Mouse (Mus musculus) hindbrain, embryonic 10.5 days (tissue): ENCODE measurements around the gene Pip5kl1. TPM values are rescaled to one million over a fixed set of nuclear protein-coding genes. Genes with fewer than 3 reads are reported as not detected.

Experiments used
- DNase-seq: peaks from one replicate; pipeline ENCODE4 v3.0.0-alpha.2; 2017; ENCODE audit warnings: low spot score
- H3K27ac ChIP-seq: fragments of 300-500 bp; sonication (generic); 2 replicates; pipeline ENCODE4 v1.5.1; 2016; ENCODE audit warnings: mild to moderate bottlenecking, moderate library complexity
- H3K27me3 ChIP-seq: fragments of 300-500 bp; sonication (generic); 2 replicates; pipeline ENCODE4 v1.6.1; 2016; ENCODE audit warnings: mild to moderate bottlenecking; ENCODE audit not compliant: poor library complexity, insufficient read depth, severe bottlenecking
- H3K36me3 ChIP-seq: fragments of 300-500 bp; sonication (generic); 2 replicates; pipeline ENCODE4 v1.6.1; 2016; ENCODE audit warnings: mild to moderate bottlenecking, moderate library complexity
- H3K4me1 ChIP-seq: fragments of 300-500 bp; sonication (generic); replicated peaks from 2 replicates; pipeline ENCODE4 v1.6.1; 2016; ENCODE audit warnings: mild to moderate bottlenecking
- H3K4me3 ChIP-seq: fragments of 300-500 bp; sonication (generic); 2 replicates; pipeline ENCODE4 v1.5.1; 2016; ENCODE audit warnings: mild to moderate bottlenecking, moderate library complexity
- H3K9me3 ChIP-seq: fragments of 300-500 bp; sonication (generic); 2 replicates; pipeline ENCODE4 v1.6.1; 2016; ENCODE audit warnings: mild to moderate bottlenecking, moderate library complexity
- WGBS: fragments of 180-500 bp; shearing (Covaris S2); methylation state at CpG from one replicate; pipeline ENCODE4 v1.1.7; 2016; 5-methylcytosine and 5-hydroxymethylcytosine counted together
- polyA plus RNA-seq: library from polyadenylated mRNA; unstranded; fragments of >200 nt; fragmentation: Nextera tagmentation; extraction: Ambion mirVana; gene quantifications from 2 replicates; pipeline ENCODE4 v1.2.1, GENCODE M21; 2016

Gene Pip5kl1
- polyA plus RNA-seq, 1 experiment from 2014 or later: 2.5 TPM

DNA sequence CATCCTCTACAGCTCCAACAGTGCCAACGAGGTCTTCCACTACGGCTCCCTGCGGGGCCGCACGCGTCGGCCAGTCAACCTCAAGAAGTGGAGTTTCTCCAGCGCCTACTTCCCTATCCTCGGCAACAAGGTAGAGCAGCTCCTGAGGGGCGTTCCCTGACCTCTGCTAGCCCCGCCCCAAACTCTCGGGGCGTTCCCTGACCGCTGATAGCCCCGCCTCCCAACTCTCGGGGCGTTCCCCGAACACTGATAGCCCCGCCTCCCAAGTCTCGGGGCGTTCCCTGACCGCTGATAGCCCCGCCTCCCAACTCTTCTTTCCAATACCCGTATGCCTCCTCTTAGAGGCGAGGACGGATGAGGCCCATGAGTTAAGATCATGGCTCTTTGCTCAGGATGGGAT, 37.7 kb downstream of the Pip5kl1 start:
- Histone ChIP-seq H3K36me3 (peaks cover 35% of the 10 kb centered on the region), H3K4me3 (no peak overlapping the region), H3K9me3 (peaks cover 1% of the 10 kb centered on the region; the same call in 1 of the 2 replicates), H3K27me3 (peaks cover 11% of the 10 kb centered on the region; the same call in 1 of the 2 replicates), H3K27ac (no peak overlapping the region), H3K4me1 (peaks cover 43% of the 10 kb centered on the region)
- WGBS: 60% methylated on average over 26 of the region's 26 CpGs
- no peak for DNase-seq

DNA sequence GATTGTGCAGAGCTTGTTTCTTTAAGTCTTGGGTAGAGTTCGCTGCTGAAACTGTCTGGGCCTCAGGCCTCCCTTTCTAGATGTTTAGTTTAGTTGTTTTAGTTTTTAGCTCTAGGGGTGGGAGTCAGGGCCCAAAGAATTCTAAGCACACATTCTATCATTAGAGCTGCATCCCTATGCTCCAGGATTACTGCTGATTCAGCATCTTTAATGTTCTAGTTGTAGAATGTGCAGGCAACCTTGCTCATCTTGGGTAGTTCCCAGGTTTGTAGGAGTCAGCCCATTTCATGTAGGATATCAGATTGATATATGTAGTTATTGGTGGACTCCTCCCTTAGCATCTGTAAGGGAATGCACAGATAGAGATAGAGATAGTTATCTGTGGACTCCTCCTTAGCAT, 42.5 kb downstream of the Pip5kl1 start:
- no peaks in the 10 kb centered on the region for H3K27me3 ChIP-seq
- no peak overlapping the region for H3K27ac ChIP-seq
- H3K4me3 ChIP-seq: no peak overlapping the region
- H3K9me3 ChIP-seq: peaks cover 5% of the 10 kb centered on the region; the same call in 1 of the 2 replicates
- peaks cover 44% of the 10 kb centered on the region for H3K4me1 ChIP-seq
- peaks cover 49% of the 10 kb centered on the region for H3K36me3 ChIP-seq
- 94% methylated on average over 1 of the region's 1 CpGs for WGBS
- no peak for DNase-seq

DNA sequence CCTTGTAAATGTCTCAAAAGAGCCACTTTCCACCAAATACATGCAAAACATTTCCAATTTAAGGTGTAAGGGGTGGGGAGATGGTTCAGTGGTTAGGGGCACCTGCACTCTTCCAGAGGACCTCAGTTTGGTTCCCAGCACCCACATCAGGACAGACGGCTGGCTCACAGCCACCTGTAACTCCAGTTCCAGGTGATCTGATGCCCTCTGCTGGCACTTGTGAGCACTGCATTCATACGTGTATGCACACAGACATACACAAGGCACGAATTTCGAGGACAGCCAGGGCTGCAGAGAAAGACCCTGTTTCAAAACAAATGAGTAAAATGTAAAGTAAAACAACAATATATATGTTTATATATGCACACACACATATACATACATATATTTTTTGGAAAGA, 43.0 kb downstream of the Pip5kl1 start:
- WGBS: 93% methylated on average over 4 of the region's 4 CpGs
- H3K4me1 ChIP-seq: peaks cover 40% of the 10 kb centered on the region
- peaks cover 5% of the 10 kb centered on the region; the same call in 1 of the 2 replicates for H3K9me3 ChIP-seq
- H3K27me3 ChIP-seq: no peaks in the 10 kb centered on the region
- H3K27ac ChIP-seq: no peak overlapping the region
- H3K36me3 ChIP-seq: peaks cover 44% of the 10 kb centered on the region
- DNase-seq: no peak
- H3K4me3 ChIP-seq: no peak overlapping the region

DNA sequence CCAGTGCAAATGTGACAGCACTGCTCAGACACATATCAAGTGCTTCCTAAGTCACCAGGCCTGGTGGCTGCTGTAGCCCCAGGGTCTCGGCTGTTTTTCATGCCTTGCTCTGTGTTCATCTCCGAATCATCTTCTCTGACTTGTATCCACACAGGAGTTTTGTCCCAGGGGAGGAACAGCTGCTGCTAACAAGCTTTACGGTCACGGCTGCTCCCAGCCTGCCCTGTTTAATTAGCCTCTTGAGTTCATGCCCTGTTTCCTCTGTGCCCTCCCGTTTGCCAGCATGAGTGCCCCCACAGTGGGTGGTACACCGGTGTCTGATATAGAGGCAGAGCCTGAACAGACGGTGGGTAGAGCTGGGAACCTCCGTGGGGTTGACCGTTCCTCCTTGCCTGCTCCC, 43.5 kb downstream of the Pip5kl1 start:
- no peak overlapping the region for H3K4me3 ChIP-seq
- peaks cover 40% of the 10 kb centered on the region for H3K4me1 ChIP-seq
- H3K27ac ChIP-seq: no peak overlapping the region
- peaks cover 5% of the 10 kb centered on the region; the same call in 1 of the 2 replicates for H3K9me3 ChIP-seq
- peaks cover 41% of the 10 kb centered on the region for H3K36me3 ChIP-seq
- H3K27me3 ChIP-seq: no peaks in the 10 kb centered on the region
- 75% methylated on average over 9 of the region's 9 CpGs for WGBS
- DNase-seq: no peak

DNA sequence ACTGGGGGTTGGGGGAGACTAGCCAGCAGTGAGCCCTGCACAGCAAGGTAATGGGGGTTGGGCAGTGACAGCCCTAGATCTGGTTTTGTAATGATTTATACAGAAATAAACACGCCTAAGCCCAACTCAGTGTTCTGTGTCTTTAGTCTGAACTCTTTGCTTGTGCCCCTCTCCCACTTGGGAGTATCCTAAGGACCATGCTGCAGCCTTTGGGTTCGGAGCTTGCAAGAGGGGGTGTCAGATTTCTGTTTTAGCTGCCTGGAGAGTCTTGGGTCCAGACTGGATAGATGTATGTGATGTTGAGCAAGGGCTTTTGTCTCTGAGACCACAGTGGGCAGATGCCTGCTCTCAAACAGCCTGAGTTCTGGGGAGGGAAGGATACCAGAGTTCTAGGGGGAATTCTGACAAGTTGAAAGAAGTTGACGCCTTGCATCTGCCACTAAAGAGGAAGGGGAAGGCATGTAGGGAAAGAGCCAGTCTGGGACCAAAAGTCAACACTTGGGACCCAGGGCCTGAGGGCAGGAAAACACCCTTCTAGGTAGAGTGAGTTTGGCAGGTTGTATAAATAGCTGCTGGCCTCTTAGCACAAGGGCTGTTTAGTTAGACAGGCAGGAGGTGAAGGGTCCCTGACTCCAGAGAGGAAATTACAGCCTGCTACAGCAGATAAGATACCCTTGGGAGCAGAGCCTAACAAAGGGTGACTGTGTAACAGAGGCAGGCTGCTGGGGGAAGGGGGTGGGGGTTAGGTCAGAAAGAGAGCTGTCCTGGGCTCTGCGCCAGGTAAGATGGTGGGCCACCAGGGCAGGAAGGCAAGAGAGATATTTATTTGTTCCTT, 46.3 kb downstream of the Pip5kl1 start:
- DNase-seq: peak; percentile 56
- H3K36me3 ChIP-seq: peaks cover 20% of the 10 kb centered on the region
- peaks cover 61% of the 10 kb centered on the region for H3K4me1 ChIP-seq
- 35% methylated on average over 4 of the region's 4 CpGs for WGBS
- peak overlapping the region; percentile 82 for H3K27ac ChIP-seq
- 0 out of 2 replicates have a peak overlapping the region, but pooled peaks have one; percentile 1 for H3K4me3 ChIP-seq
- peaks cover 5% of the 10 kb centered on the region; the same call in 1 of the 2 replicates for H3K9me3 ChIP-seq
- H3K27me3 ChIP-seq: no peaks in the 10 kb centered on the region

DNA sequence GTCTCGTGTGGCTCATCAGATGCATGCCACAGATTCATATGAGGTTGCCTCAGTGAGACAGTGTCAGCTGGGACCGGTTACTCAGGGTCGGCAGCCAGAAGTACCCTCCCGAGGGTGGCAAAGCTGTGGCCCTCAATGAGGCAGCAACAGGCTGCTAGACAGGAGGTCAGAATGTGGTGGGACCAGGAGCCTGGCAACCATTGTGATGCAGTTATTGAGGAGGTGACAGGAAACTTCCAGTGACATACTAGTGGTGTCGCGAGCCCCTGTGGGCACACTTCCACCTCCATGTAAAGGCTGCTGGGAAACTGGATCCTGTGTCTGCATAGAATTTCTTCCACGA, 46.9 kb downstream of the Pip5kl1 start, which contains the start of gene Ak1:
Ak1 (plus strand) TSS at position 242 of the 343 bp plus-strand sequence.
- 0 out of 2 replicates have a peak within 1 kb of the TSS, but pooled peaks have one; percentile 1 for H3K4me3 ChIP-seq
- H3K36me3 ChIP-seq: peaks cover 20% of the 10 kb centered on the region
- H3K9me3 ChIP-seq: peaks cover 5% of the 10 kb centered on the region; the same call in 1 of the 2 replicates
- H3K27me3 ChIP-seq: no peaks in the 10 kb centered on the region
- WGBS: 42% methylated on average over 7 of the region's 7 CpGs
- DNase-seq: no peak
- H3K4me1 ChIP-seq: peaks cover 67% of the 10 kb centered on the region
- peak within 1 kb of the TSS; percentile 82 for H3K27ac ChIP-seq

DNA sequence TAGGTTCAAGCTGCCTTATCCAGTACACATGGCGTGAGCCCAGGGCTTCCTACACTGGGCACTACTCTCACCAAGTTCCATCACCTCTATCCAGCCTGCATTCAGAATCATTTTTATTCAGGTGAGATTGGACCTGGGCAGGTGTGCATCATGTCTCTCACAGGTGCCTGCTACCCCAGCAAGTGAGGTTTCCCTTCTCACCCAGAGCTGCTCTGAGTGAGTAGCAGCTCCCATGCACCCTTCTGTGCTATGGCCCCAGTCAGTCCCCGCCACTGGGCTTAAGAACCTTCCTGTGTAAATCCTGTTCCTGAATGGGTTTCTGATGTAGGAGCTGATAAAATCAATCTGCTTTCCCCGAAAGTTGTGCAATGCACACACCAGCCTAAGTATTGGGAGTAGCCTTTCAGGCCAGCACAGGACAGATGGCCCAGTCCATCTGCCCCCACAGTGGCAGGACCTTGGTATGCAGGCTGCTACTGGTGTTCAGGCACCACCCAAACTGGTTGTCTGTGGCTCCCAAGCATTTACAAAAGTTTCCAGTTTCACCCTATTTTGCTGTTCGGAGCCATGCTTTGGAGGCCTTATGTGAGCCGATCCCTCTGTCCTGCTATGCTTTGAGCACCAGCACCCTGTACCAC, 49.6 kb downstream of the Pip5kl1 start:
- peaks cover 81% of the 10 kb centered on the region for H3K4me1 ChIP-seq
- DNase-seq: no peak

DNA sequence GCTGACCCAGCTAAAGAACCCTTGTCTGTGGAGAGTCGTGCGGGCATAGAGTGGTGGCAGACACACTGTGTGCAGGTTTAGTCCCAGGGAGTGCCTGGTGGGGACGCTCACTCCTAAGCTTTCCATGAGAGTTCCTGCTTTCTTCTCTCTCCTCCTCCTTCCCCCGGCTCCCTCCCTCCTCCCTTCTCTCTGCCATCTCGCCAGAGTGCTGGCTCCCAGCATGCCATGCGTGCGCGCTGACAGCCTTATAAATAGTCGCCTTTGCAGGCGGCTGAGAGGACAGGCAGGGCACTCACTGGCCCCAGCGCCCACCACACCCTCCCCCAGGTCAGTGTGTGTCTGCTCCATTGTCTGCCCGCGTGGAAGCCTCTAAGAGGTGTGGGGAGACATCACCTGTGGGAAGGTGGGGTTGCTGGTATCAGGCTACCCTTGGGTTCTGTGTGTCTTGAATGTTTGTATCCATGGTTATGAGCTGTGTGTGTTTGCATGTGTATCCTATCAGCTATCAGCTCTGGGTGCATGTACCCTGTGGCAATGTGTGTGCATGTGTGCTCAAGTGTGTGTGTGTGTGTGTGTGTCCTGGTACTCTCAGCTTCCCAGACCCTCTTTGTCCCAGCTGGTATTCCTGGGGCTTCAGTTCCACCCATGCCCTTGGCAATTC, 50.7 kb downstream of the Pip5kl1 start:
- Histone ChIP-seq H3K27ac (peak overlapping the region; percentile 88), H3K4me1 (peaks cover 81% of the 10 kb centered on the region), H3K27me3 (0 out of 2 replicates have a peak, but pooled peaks cover 6% of the 10 kb centered on the region), H3K36me3 (no peaks in the 10 kb centered on the region), H3K4me3 (peak overlapping the region; percentile 43), H3K9me3 (no peaks in the 10 kb centered on the region)
- 1% methylated on average over 13 of the region's 13 CpGs for WGBS
- DNase-seq: peak; percentile 76

More for the DNA sequence above, 49.6 kb downstream of the Pip5kl1 start:
- 78% methylated on average over 5 of the region's 5 CpGs for whole genome bisulfite sequencing
- no peak overlapping the region for H3K4me3 ChIP-seq
- no peaks in the 10 kb centered on the region for H3K36me3 ChIP-seq
- H3K27ac ChIP-seq: peak overlapping the region; percentile 88
- H3K9me3 ChIP-seq: no peaks in the 10 kb centered on the region
- 0 out of 2 replicates have a peak, but pooled peaks cover 6% of the 10 kb centered on the region for H3K27me3 ChIP-seq

DNA sequence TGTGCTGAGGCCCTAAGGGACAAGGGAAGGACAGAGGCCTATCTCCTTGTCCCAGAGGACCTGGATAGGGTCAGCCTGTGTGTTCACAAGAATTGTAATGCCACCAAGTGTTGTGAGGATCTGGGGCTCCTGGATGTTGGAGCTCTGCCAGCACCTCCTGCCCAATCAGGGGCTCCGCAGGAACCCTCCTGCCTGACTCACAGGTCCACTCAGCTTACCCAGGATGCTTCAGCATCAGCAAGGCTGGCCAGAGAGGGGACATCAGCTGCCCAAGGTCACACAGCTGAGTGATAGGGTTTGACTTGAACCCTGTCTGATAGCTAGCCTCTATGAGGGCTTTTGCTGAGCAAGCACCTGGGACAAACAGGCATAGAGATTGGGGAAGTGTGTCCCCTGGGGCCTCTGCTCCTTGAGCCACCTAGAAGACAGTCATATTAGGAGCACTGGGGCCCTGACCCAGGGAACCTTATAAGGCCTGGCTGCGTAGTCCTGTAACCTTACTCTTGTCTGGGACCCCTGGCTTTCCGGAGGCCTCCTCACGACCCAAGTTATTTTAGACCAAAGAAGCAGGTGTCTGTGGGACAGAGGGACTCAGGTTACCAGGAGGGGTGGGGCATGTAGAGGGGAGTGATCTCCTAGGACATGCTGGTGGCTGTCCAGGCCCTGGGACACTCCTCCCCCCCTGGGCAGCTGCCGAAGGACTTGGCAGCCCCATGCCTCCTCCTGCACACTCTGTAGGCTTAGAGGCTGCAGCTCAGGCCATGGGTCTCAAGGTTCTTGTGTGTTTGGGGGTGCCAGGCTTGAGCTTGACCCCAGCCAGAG, 51.5 kb downstream of the Pip5kl1 start:
- Histone ChIP-seq H3K4me3 (peak overlapping the region; percentile 43; the same call in 1 of the 2 replicates), H3K4me1 (peaks cover 81% of the 10 kb centered on the region)

DNA sequence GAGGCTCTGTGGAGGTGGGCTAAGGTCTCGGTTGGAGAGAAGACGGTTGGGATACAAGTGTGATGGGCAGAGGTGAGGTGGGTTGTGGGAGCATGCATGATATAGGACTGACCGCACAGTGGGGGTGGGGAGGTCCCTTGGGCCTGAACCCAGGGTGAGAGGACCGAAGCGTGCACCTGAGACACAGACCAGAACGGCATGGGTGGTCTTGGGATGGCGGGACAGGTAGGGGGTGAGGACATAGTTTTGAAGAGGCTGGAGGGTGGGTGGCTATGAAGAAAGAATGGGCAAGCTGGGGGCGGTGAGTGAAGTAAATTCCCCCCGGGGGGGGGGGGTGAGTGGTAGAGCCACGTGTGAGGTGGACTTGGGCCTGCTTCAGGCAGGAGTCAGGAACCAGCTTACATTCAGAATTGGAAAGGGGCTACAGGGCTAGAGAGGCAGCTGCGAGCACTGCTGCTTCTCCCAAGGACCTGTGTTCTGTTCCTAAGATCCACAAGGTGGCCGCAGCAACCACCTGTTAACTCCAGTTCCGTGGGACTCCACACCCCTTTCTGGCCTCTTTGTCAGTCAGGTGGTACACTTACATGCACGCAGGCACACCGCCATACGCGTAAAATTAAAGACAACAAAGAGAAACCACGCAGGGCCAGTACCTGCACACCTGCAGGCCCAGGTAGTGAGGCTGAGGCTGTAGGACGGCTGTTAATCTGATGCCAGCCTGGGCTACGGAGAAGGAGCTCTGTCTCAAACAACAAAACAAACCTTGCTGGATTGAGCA, 52.9 kb downstream of the Pip5kl1 start:
- Histone ChIP-seq H3K27me3 (0 out of 2 replicates have a peak, but pooled peaks cover 6% of the 10 kb centered on the region), H3K27ac (peak overlapping the region; percentile 45; the same call in 1 of the 2 replicates), H3K4me3 (no peak overlapping the region), H3K36me3 (no peaks in the 10 kb centered on the region), H3K9me3 (no peaks in the 10 kb centered on the region), H3K4me1 (peaks cover 85% of the 10 kb centered on the region)
- DNase-seq: no peak
- 62% methylated on average over 20 of the region's 20 CpGs for WGBS

More for the DNA sequence above, 51.5 kb downstream of the Pip5kl1 start:
- Histone ChIP-seq H3K27ac (peak overlapping the region; percentile 88), H3K36me3 (no peaks in the 10 kb centered on the region), H3K9me3 (no peaks in the 10 kb centered on the region), H3K27me3 (0 out of 2 replicates have a peak, but pooled peaks cover 6% of the 10 kb centered on the region)
- WGBS: 48% methylated on average over 5 of the region's 5 CpGs
- DNase-seq: no peak

DNA sequence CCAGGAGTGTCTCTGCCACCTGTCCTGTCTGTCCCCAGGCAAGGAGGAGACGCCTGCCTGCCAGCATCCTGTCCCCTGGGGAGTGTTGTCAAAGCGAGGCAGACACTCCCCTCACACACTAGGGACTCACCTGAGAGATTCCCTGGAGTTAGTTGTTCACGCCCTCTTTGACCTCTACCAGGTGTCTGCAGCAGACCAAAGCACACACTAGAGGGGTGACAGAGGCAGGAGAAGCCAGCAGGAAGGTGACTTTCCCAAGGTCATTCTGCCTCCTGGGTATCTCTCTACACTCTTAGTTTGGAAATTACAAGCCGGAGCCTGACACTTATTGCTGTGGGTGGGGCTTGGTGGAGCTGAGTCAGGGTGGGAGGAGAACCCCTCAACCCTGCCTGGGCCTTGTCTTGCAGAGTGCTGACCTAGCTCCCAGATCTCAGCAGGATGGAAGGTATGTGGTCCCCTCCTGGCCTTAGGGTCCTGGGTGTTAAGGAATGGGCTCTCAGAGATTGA, 53.5 kb downstream of the Pip5kl1 start:
- 0 out of 2 replicates have a peak, but pooled peaks cover 6% of the 10 kb centered on the region for H3K27me3 ChIP-seq
- peaks cover 89% of the 10 kb centered on the region for H3K4me1 ChIP-seq
- no peak overlapping the region for H3K4me3 ChIP-seq
- H3K36me3 ChIP-seq: peaks cover under 1% of the 10 kb centered on the region; the same call in 1 of the 2 replicates
- DNase-seq: no peak
- peak overlapping the region; percentile 86 for H3K27ac ChIP-seq
- 61% methylated on average over 4 of the region's 4 CpGs for WGBS
- no peaks in the 10 kb centered on the region for H3K9me3 ChIP-seq
